Mouse (Mus musculus) olfactory bulb, adult 2 months (tissue): Measurements from ENCODE around the gene Mturn.

Source experiments
- CTCF ChIP-seq: fragments of 200-500 bp; IDR thresholded peaks from 2 replicates; pipeline ENCODE4 v1.5.1; 2012; ENCODE audit warnings: low read depth, mild to moderate bottlenecking, low read length, moderate library complexity; ENCODE audit not compliant: insufficient read depth
- POLR2A ChIP-seq: fragments of 200-500 bp; IDR thresholded peaks from 2 replicates; pipeline ENCODE4 v1.6.1; 2012; ENCODE audit warnings: mild to moderate bottlenecking, low read depth, low read length, moderate library complexity; ENCODE audit not compliant: insufficient read depth

GRCm38 (mm10) chr6:54706611-54707172 lies 25.3 kb downstream of the Mturn start:
- TF ChIP-seq CTCF (no peak), POLR2A (no peak)
